Mouse (Mus musculus): ENCODE data around the gene Ssh2. TPM values are rescaled to one million over a fixed set of nuclear protein-coding genes. Genes with fewer than 3 reads are reported as not detected.
A peak's percentile ranks its signal among the peaks of the same experiment; 100 is the strongest.

The Ssh2 gene
- polyA plus RNA-seq, 1 experiment from 2014 or later, result 20.2 TPM

DNA sequence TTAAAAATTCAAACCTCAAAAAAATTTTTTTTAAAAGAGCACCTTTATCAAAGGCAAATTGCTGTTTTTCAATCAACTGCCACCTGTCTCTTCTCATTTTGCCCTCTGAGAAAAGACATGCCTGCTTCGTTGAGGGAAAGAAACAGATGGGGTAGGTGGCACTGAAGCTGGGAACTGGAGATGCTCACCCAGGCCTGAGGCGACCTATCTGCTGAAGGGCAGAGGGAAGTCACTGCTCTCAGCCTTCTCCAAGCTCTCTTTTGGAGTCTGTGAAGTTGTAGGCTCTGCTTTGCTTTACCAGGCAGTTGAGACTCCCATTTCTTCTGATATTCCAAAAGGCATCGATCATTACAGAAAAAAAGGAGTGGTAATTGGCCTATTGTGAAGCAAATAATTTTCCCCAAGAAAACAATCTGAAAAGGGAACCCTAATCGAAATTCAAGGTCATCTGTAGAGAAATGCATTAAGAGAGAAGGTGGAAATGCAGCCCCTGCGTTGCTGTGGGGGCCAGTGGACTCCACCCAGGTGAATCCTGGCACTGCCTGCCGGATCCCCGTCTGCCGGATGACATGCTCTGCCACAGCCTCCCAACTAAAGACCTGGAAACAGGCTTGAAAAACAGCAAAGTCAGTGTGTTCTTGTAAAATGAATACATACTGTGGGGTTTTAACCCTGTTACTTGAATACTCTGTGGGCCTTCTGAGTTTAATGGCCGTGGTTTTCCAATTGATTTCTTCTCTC is 239.9 kb downstream of the Ssh2 start:
- peaks cover 5% of the 10 kb centered on the region for H3K27me3 ChIP-seq (ENCODE audit: control insufficient read depth, insufficient read depth, low read depth, low read length)
- no peaks in the 10 kb centered on the region for H3K9me3 ChIP-seq (replicated peaks; ENCODE audit: control insufficient read depth, low read length, poor library complexity, severe bottlenecking)
- 84% methylated on average over 9 of the region's 9 CpGs for WGBS

DNA sequence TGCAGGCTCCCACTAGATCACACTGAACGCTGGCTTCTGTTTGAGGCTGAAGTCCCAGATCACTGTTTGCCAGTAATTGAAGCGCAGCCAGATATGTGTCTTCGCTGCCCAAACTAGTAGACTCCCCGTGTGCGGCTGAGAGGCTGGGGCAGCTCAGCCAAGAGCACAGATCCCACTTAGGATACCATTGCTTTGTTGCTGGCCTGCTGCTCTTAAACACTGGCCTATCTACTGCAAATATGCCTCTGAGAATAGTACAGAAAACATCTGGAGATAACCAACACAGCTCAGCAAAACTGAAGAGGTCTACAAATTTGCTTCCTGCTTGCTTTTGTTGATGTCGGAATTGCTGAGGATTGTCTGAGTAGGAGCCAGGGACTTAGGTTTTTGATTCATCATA is 240.8 kb downstream of the Ssh2 start:
- WGBS, result 79% methylated on average over 6 of the region's 6 CpGs

More for the DNA sequence above, 239.9 kb downstream of the Ssh2 start:
- H3K4me2 ChIP-seq (ENCODE audit: low read length), result no peak overlapping the region
- H3K4me1 ChIP-seq (ENCODE audit: control insufficient read depth, insufficient read depth, low read length), result no peaks in the 10 kb centered on the region
- peaks cover 12% of the 10 kb centered on the region for H3K36me3 ChIP-seq (ENCODE audit: control insufficient read depth, insufficient read depth, low read length)
- no peak overlapping the region for H3K4me3 ChIP-seq (ENCODE audit: low read depth, low read length)
- ATAC-seq, result no peak
- H3K9ac ChIP-seq (ENCODE audit: low read depth, low read length), result no peak overlapping the region
- no peak overlapping the region for H3K27ac ChIP-seq (ENCODE audit: low read length)

DNA sequence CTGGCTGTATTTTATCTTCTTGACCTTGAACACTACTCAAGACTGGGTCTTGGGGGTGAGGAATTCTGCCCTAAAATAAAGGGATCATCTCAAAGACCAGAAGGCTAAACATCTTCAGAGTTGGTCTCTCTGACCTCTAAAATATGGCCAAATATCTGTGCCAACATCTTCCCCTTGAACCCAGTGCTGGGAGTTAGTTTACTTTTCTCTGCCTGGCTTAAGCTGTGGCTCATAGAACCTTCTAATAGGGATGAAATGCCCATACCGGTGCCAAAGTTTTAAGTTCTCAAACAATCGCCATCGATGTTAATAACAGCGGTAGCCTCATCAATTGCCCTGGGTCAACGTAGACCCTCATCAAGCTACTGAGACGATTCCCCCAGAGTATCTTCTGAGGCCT is 245.8 kb downstream of the Ssh2 start:
- WGBS, result 5% methylated on average over 6 of the region's 6 CpGs
- Histone ChIP-seq H3K27me3 (ENCODE audit: control insufficient read depth, insufficient read depth, low read depth, low read length) (peaks cover 35% of the 10 kb centered on the region), H3K27ac (ENCODE audit: low read length) (no peak overlapping the region), H3K9me3 (replicated peaks; ENCODE audit: control insufficient read depth, low read length, poor library complexity, severe bottlenecking) (no peaks in the 10 kb centered on the region), H3K9ac (ENCODE audit: low read depth, low read length) (peak overlapping the region; percentile 56), H3K4me1 (ENCODE audit: control insufficient read depth, insufficient read depth, low read length) (peaks cover 8% of the 10 kb centered on the region), H3K4me3 (ENCODE audit: low read depth, low read length) (peak overlapping the region; percentile 51), H3K4me2 (ENCODE audit: low read length) (peak overlapping the region; percentile 70), H3K36me3 (ENCODE audit: control insufficient read depth, insufficient read depth, low read length) (no peaks in the 10 kb centered on the region)
- no peak for ATAC-seq

More for the DNA sequence above, 240.8 kb downstream of the Ssh2 start:
- no peak for ATAC-seq
- peaks cover 11% of the 10 kb centered on the region for H3K27me3 ChIP-seq (ENCODE audit: control insufficient read depth, insufficient read depth, low read depth, low read length)
- no peak overlapping the region for H3K4me3 ChIP-seq (ENCODE audit: low read depth, low read length)
- H3K9me3 ChIP-seq (replicated peaks; ENCODE audit: control insufficient read depth, low read length, poor library complexity, severe bottlenecking), result no peaks in the 10 kb centered on the region
- H3K9ac ChIP-seq (ENCODE audit: low read depth, low read length), result no peak overlapping the region
- H3K27ac ChIP-seq (ENCODE audit: low read length), result no peak overlapping the region
- H3K4me1 ChIP-seq (ENCODE audit: control insufficient read depth, insufficient read depth, low read length), result peaks cover 1% of the 10 kb centered on the region
- H3K4me2 ChIP-seq (ENCODE audit: low read length), result no peak overlapping the region
- peaks cover 12% of the 10 kb centered on the region for H3K36me3 ChIP-seq (ENCODE audit: control insufficient read depth, insufficient read depth, low read length)

DNA sequence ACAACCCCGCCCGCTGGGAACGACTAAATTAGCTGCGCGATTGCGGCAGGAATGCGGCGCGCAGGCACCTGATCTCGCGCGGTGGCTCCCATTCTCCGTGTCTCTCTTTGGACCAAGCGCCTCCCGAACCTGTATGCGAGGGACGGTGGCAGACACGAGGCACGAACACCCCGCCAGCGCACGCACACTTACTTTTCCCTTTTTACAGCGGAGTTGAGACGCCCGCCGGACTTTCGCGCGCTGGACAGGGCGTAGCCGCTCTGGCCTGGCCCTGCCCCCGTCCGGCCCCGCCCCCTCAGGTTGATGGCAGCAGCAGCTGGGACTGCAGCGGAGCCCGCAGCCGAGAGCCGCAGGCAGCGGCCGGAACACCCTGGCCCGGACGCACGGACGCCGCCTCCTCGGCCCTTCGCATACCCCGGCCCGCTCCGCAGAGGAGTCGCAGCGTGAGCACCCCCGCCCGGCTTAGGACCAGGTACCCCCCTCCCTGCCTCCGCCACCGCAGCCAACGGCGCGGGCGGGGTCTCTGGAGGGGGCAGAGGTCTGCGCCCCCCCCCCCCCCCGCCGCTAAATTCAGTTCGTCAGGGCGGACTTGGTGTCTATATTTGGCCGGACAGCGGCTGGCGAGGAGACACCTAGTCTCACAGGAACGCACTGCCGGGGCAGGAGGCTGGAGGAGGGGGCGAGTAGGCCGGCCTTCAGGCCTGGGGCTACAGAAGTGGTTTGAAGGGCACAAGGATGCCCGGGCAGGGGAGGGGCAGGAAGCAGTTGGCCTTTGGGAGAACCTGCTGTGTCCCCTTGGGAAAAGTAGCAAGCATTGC is 246.4 kb downstream of the Ssh2 start, which contains the start of gene Coro6:
Gene Coro6 (plus strand): TSS at position 129 of the 818 bp plus-strand sequence.
- 1% methylated on average over 68 of the region's 73 CpGs for WGBS
- no peaks in the 10 kb centered on the region for H3K36me3 ChIP-seq (ENCODE audit: control insufficient read depth, insufficient read depth, low read length)
- H3K9ac ChIP-seq (ENCODE audit: low read depth, low read length), result peak within 1 kb of the TSS; percentile 56
- no peak within 1 kb of the TSS for H3K27ac ChIP-seq (ENCODE audit: low read length)
- H3K4me1 ChIP-seq (ENCODE audit: control insufficient read depth, insufficient read depth, low read length), result peaks cover 8% of the 10 kb centered on the region
- H3K4me2 ChIP-seq (ENCODE audit: low read length), result peak within 1 kb of the TSS; percentile 70
- peak within 1 kb of the TSS; percentile 51 for H3K4me3 ChIP-seq (ENCODE audit: low read depth, low read length)
- ATAC-seq, result peak; percentile 50; the same call in 1 of the 2 replicates
- no peaks in the 10 kb centered on the region for H3K9me3 ChIP-seq (replicated peaks; ENCODE audit: control insufficient read depth, low read length, poor library complexity, severe bottlenecking)
- peaks cover 41% of the 10 kb centered on the region for H3K27me3 ChIP-seq (ENCODE audit: control insufficient read depth, insufficient read depth, low read depth, low read length)

DNA sequence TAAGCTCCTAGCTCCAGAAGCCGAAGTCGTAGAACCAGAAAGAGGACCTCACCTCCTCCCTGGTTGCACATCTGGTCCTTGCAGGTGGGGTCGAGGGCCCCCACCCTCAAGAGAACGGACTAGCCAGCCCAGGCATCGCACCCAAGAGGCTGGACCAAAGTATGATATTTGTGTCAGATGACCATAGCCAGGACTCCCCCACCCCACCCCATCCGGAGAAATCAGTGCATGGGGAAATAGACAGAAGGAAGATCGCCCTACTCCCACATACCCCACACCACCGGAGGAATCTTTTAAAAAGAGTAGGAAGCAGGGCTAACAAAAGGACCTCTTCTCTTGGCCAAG is 247.0 kb downstream of the Ssh2 start:
- peaks cover 10% of the 10 kb centered on the region for H3K4me1 ChIP-seq (ENCODE audit: control insufficient read depth, insufficient read depth, low read length)
- no peak for ATAC-seq
- H3K9ac ChIP-seq (ENCODE audit: low read depth, low read length), result peak overlapping the region; percentile 56
- H3K36me3 ChIP-seq (ENCODE audit: control insufficient read depth, insufficient read depth, low read length), result no peaks in the 10 kb centered on the region
- WGBS, result 49% methylated on average over 8 of the region's 8 CpGs
- H3K4me3 ChIP-seq (ENCODE audit: low read depth, low read length), result peak overlapping the region; percentile 51
- peak overlapping the region; percentile 70 for H3K4me2 ChIP-seq (ENCODE audit: low read length)
- no peak overlapping the region for H3K27ac ChIP-seq (ENCODE audit: low read length)
- peaks cover 44% of the 10 kb centered on the region for H3K27me3 ChIP-seq (ENCODE audit: control insufficient read depth, insufficient read depth, low read depth, low read length)
- H3K9me3 ChIP-seq (replicated peaks; ENCODE audit: control insufficient read depth, low read length, poor library complexity, severe bottlenecking), result no peaks in the 10 kb centered on the region

DNA sequence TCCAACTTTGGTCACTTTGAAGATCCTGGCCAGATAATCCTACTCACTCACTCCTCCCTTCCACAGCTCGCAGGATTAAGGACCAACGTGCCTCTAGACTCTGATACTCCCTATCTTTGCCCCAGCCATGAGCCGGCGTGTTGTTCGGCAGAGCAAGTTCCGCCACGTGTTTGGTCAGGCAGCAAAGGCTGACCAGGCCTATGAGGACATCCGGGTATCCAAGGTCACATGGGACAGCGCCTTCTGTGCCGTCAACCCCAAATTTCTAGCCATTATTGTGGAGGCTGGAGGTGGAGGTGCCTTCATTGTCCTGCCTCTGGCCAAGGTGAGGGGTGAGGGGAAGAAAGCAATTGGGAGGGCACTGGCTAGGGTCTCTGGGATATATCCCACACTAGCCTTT is 247.7 kb downstream of the Ssh2 start:
- no peak overlapping the region for H3K4me3 ChIP-seq (ENCODE audit: low read depth, low read length)
- no peak for ATAC-seq
- H3K4me2 ChIP-seq (ENCODE audit: low read length), result no peak overlapping the region
- no peaks in the 10 kb centered on the region for H3K9me3 ChIP-seq (replicated peaks; ENCODE audit: control insufficient read depth, low read length, poor library complexity, severe bottlenecking)
- peaks cover 44% of the 10 kb centered on the region for H3K27me3 ChIP-seq (ENCODE audit: control insufficient read depth, insufficient read depth, low read depth, low read length)
- WGBS, result 71% methylated on average over 10 of the region's 10 CpGs
- no peak overlapping the region for H3K9ac ChIP-seq (ENCODE audit: low read depth, low read length)
- no peak overlapping the region for H3K27ac ChIP-seq (ENCODE audit: low read length)
- peaks cover 10% of the 10 kb centered on the region for H3K4me1 ChIP-seq (ENCODE audit: control insufficient read depth, insufficient read depth, low read length)
- H3K36me3 ChIP-seq (ENCODE audit: control insufficient read depth, insufficient read depth, low read length), result no peaks in the 10 kb centered on the region

DNA sequence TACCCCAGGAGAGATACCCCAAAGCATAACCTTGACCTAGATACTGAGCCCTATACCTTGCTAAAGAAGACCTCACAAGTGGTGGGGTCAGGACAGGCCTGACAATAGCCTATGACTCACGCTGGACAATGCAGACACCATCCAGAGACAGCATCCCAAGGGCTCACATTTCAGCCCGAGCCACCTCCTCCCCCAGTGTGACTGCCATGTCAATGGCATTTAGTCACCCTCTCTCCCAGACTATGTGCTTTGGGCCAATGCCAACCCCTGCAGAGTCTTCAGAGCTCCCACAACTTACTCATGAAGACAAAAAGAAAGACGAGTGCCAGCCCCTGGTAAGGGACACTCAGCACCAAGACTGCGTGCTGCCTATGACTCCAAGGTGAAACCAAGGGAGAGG is 248.6 kb downstream of the Ssh2 start:
- 41% methylated on average over 4 of the region's 4 CpGs for WGBS
- peaks cover 44% of the 10 kb centered on the region for H3K27me3 ChIP-seq (ENCODE audit: control insufficient read depth, insufficient read depth, low read depth, low read length)

DNA sequence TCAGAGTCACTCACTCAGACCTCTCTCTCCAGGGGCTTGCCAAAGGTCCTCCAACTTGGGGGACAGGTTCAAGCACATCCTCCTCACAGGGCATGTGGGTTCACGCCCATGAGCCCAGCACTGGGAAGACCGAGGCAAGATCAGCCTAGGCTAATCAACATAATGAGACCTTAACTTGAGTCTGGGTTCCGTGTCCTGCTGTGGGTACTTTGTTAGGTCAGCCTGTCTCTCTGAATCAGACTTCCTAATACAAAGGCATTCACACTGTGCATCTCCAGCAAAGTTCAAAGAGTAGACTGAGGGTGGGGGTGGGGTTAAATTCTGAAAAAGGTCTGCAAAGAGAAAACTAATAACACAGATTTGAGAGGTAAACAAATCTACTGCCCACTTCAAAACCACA is 249.0 kb downstream of the Ssh2 start:
- Histone ChIP-seq H3K36me3 (ENCODE audit: control insufficient read depth, insufficient read depth, low read length) (0 out of 2 replicates have a peak, but pooled peaks cover 3% of the 10 kb centered on the region), H3K9ac (ENCODE audit: low read depth, low read length) (no peak overlapping the region), H3K4me3 (ENCODE audit: low read depth, low read length) (no peak overlapping the region), H3K27me3 (ENCODE audit: control insufficient read depth, insufficient read depth, low read depth, low read length) (peaks cover 44% of the 10 kb centered on the region), H3K27ac (ENCODE audit: low read length) (no peak overlapping the region), H3K9me3 (replicated peaks; ENCODE audit: control insufficient read depth, low read length, poor library complexity, severe bottlenecking) (no peaks in the 10 kb centered on the region), H3K4me1 (ENCODE audit: control insufficient read depth, insufficient read depth, low read length) (peaks cover 10% of the 10 kb centered on the region), H3K4me2 (ENCODE audit: low read length) (no peak overlapping the region)
- 56% methylated on average over 3 of the region's 3 CpGs for WGBS
- no peak for ATAC-seq

More for the DNA sequence above, 248.6 kb downstream of the Ssh2 start:
- no peak overlapping the region for H3K9ac ChIP-seq (ENCODE audit: low read depth, low read length)
- H3K27ac ChIP-seq (ENCODE audit: low read length), result no peak overlapping the region
- no peak overlapping the region for H3K4me3 ChIP-seq (ENCODE audit: low read depth, low read length)
- ATAC-seq, result no peak
- H3K4me2 ChIP-seq (ENCODE audit: low read length), result no peak overlapping the region
- H3K4me1 ChIP-seq (ENCODE audit: control insufficient read depth, insufficient read depth, low read length), result peaks cover 10% of the 10 kb centered on the region
- H3K36me3 ChIP-seq (ENCODE audit: control insufficient read depth, insufficient read depth, low read length), result 0 out of 2 replicates have a peak, but pooled peaks cover 3% of the 10 kb centered on the region
- H3K9me3 ChIP-seq (replicated peaks; ENCODE audit: control insufficient read depth, low read length, poor library complexity, severe bottlenecking), result no peaks in the 10 kb centered on the region

DNA sequence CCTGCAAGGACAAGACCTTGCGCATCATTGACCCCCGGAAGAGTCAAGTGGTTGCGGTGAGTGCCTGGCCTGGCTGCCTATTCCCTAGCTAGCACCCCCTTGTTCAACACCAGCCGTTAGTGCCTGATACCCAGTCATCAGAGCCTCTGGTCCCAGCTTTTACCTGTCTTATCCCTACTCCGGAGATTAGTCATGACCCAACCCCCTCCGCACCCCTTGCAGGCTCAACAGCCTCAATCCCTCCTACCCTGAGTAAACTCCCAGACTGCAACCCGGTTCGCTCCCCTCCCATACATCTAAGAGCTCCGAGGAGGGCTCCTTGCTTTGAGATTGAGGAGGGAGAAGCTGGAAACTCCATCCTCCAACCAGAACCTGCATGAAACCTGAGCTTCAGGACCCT is 250.5 kb downstream of the Ssh2 start:
- Histone ChIP-seq H3K36me3 (ENCODE audit: control insufficient read depth, insufficient read depth, low read length) (peaks cover 12% of the 10 kb centered on the region), H3K4me1 (ENCODE audit: control insufficient read depth, insufficient read depth, low read length) (peaks cover 10% of the 10 kb centered on the region), H3K27ac (ENCODE audit: low read length) (no peak overlapping the region), H3K27me3 (ENCODE audit: control insufficient read depth, insufficient read depth, low read depth, low read length) (peaks cover 36% of the 10 kb centered on the region), H3K9ac (ENCODE audit: low read depth, low read length) (no peak overlapping the region), H3K4me3 (ENCODE audit: low read depth, low read length) (no peak overlapping the region), H3K4me2 (ENCODE audit: low read length) (no peak overlapping the region), H3K9me3 (replicated peaks; ENCODE audit: control insufficient read depth, low read length, poor library complexity, severe bottlenecking) (no peaks in the 10 kb centered on the region)
- no peak for ATAC-seq
- WGBS, result 38% methylated on average over 9 of the region's 9 CpGs
